Mouse (Mus musculus) liver, adult 2 months (tissue): ENCODE results near the gene Fzd9. TPM values are rescaled to one million over a fixed set of nuclear protein-coding genes. Genes with fewer than 3 reads are reported as not detected.

ENCODE experiments used
- DNase-seq: peaks from one replicate; pipeline ENCODE4 v3.0.0-alpha.2; 2011; ENCODE audit warnings: low read depth, low spot score; ENCODE audit errors: extremely low read depth
- H3K27ac ChIP-seq: fragments of 200-500 bp; replicated peaks from 2 replicates; pipeline ENCODE4 v1.5.1; 2012; ENCODE audit warnings: low read depth, mild to moderate bottlenecking, control low read depth, inconsistent platforms, low read length; ENCODE audit not compliant: insufficient read depth
- H3K27me3 ChIP-seq: fragments of 200-500 bp; 2 replicates; pipeline ENCODE4 v1.6.1; 2012; ENCODE audit warnings: mild to moderate bottlenecking, moderate library complexity, low read length, inconsistent platforms; ENCODE audit not compliant: control insufficient read depth, insufficient read depth
- H3K36me3 ChIP-seq: fragments of 200-500 bp; 2 replicates; pipeline ENCODE4 v1.6.1; 2012; ENCODE audit warnings: low read length, inconsistent platforms; ENCODE audit not compliant: control insufficient read depth, insufficient read depth
- H3K4me1 ChIP-seq: fragments of 200-500 bp; 2 replicates; pipeline ENCODE4 v1.6.1; 2011; ENCODE audit warnings: low read length; ENCODE audit not compliant: control insufficient read depth, insufficient read depth
- H3K4me3 ChIP-seq: fragments of 200-500 bp; 2 replicates; pipeline ENCODE4 v1.5.1; 2011; ENCODE audit warnings: low read depth, mild to moderate bottlenecking, control low read depth, low read length, moderate library complexity; ENCODE audit not compliant: insufficient read depth
- H3K79me2 ChIP-seq: fragments of 200-500 bp; 2 replicates; pipeline ENCODE4 v1.6.1; 2012; ENCODE audit warnings: inconsistent platforms, mild to moderate bottlenecking, low read length, moderate library complexity; ENCODE audit not compliant: control insufficient read depth, insufficient read depth
- H3K9ac ChIP-seq: fragments of 200-500 bp; 2 replicates; pipeline ENCODE4 v1.6.1; 2012; ENCODE audit warnings: low read depth, mild to moderate bottlenecking, control low read depth, inconsistent platforms, low read length
- CTCF ChIP-seq: fragments of 200-500 bp; IDR thresholded peaks from 2 replicates; pipeline ENCODE4 v1.5.1; 2011; ENCODE audit warnings: low read depth, low read length, control low read depth
- POLR2A ChIP-seq: fragments of 200-500 bp; IDR thresholded peaks from 2 replicates; pipeline ENCODE4 v1.6.1; 2011; ENCODE audit warnings: low read length, control low read depth; ENCODE audit not compliant: insufficient read depth; ENCODE audit errors: extremely low read depth
- WGBS: fragments of 180-500 bp; shearing (Covaris S2); methylation state at CpG from one replicate; pipeline ENCODE4 v1.1.7; 2018; 5-methylcytosine and 5-hydroxymethylcytosine counted together
- polyA plus RNA-seq: library from polyadenylated mRNA; depleted of rRNA; stranded (reverse); fragments of >200 nt; gene quantifications from 2 replicates; pipeline ENCODE4 v1.2.3, GENCODE M21; 2012; rRNA removed
- total RNA-seq: library from RNA; depleted of rRNA; stranded (reverse); fragments of >200 nt; gene quantifications from 2 replicates; pipeline ENCODE4 v1.2.3, GENCODE M21; 2014; rRNA removed

The Fzd9 gene
- total RNA-seq (not detected in 2 replicates), polyA plus RNA-seq (0.05 and 0.07 TPM in 2 replicates)

GRCm38 (mm10) chr5:135251079-135251454 lies at the start of gene Fzd9:
Gene Fzd9, minus strand, starts transcription at chr5:135251230.
- Histone ChIP-seq H3K4me3 (peak within 1 kb of the TSS; percentile 52; the same call in 1 of the 2 replicates), H3K79me2 (no peaks in the 10 kb centered on the region), H3K27ac (no peak within 1 kb of the TSS), H3K4me1 (peaks cover 5% of the 10 kb centered on the region; the same call in 1 of the 2 replicates), H3K36me3 (peaks cover under 1% of the 10 kb centered on the region; the same call in 1 of the 2 replicates), H3K27me3 (peaks cover 13% of the 10 kb centered on the region), H3K9ac (peak within 1 kb of the TSS; percentile 57)
- under 1% methylated on average over 47 of the region's 51 CpGs for WGBS
- TF ChIP-seq CTCF (no peak), POLR2A (no peak)
- DNase-seq, result peak; percentile 29

DNA sequence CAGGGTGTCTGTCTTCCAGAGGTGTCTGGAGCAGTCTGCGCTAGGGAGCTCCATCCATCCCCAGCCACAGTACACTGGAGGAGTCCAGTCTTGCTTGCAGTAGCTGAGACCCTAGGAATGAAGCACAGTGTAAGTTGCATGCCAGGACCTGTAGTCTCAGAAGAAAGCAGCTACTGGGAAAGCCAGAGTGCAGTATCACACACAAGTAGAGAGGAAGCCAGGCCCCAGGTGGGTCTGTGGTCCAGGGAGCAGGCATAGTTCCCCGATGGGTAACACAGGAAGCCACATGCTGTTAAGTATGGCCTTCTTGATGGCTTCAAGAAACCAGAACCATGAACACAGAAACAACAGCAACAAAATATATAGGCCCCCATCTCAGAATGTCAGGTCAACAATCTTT lies 41.0 kb upstream of the Fzd9 start:
- Histone ChIP-seq H3K9ac (no peak overlapping the region), H3K27ac (no peak overlapping the region), H3K4me1 (no peaks in the 10 kb centered on the region), H3K79me2 (no peaks in the 10 kb centered on the region), H3K36me3 (no peaks in the 10 kb centered on the region), H3K4me3 (no peak overlapping the region), H3K27me3 (no peaks in the 10 kb centered on the region)
- TF ChIP-seq CTCF (no peak), POLR2A (no peak)
- no peak for DNase-seq
- 92% methylated on average over 2 of the region's 2 CpGs for WGBS

GRCm38 (mm10) chr5:135291193-135291592 lies 40.2 kb upstream of the Fzd9 start:
- WGBS, result 83% methylated on average over 4 of the region's 4 CpGs
- DNase-seq, result no peak
- Histone ChIP-seq H3K36me3 (no peaks in the 10 kb centered on the region), H3K27me3 (no peaks in the 10 kb centered on the region), H3K4me3 (no peak overlapping the region), H3K79me2 (no peaks in the 10 kb centered on the region), H3K27ac (no peak overlapping the region), H3K4me1 (no peaks in the 10 kb centered on the region), H3K9ac (no peak overlapping the region)
- no peak for TF ChIP-seq POLR2A
- TF ChIP-seq CTCF, result no peak

DNA sequence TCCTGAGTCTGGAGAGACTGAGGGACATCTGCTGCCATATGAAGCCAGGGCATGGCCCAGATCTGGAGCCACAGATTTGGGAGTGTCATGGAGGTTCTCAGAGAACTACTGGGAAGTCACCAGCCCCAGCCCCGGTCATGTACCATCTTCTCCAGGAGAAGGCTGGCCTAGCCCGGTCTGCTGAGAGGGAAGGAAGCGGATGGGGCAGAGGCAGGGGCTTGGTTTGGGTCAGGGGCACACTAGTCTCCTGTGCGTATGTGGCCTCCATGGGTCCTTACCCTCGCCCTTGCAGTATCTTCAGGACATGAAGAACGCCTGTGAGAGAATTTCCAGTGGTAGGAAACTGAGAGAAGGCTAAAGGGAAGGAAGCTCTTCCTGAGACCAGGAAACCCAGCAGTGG lies 39.7 kb upstream of the Fzd9 start:
- Histone ChIP-seq H3K4me3 (no peak overlapping the region), H3K27me3 (no peaks in the 10 kb centered on the region), H3K36me3 (no peaks in the 10 kb centered on the region), H3K27ac (no peak overlapping the region), H3K9ac (no peak overlapping the region), H3K79me2 (no peaks in the 10 kb centered on the region), H3K4me1 (no peaks in the 10 kb centered on the region)
- TF ChIP-seq POLR2A (no peak), CTCF (no peak)
- WGBS, result 80% methylated on average over 6 of the region's 6 CpGs
- no peak for DNase-seq

GRCm38 (mm10) chr5:135286926-135287325 lies 35.9 kb upstream of the Fzd9 start:
- Histone ChIP-seq H3K79me2 (no peaks in the 10 kb centered on the region), H3K27me3 (no peaks in the 10 kb centered on the region), H3K4me1 (no peaks in the 10 kb centered on the region), H3K4me3 (no peak overlapping the region), H3K27ac (no peak overlapping the region), H3K9ac (no peak overlapping the region), H3K36me3 (no peaks in the 10 kb centered on the region)
- TF ChIP-seq CTCF, result no peak
- no peak for TF ChIP-seq POLR2A
- DNase-seq, result no peak
- 73% methylated on average over 5 of the region's 5 CpGs for WGBS

DNA sequence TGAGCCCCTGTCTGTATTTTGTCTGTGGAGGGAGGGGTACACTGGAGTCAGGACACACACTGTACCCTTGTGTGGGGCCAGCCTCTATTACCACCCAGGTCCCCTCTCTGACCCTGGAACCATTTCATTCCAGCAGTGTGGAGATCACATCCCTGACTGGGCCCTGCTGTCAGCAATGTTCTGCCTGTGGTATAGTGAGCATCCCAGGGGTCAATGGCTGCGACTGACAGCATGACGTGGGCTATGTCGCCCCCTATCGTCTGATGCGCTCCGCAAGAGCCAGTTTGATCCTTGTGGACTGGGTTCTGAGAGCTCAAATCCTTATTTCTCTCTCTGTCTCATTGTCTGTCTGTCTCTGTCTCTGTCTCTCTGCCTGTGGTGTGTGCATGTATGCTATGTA lies 35.2 kb upstream of the Fzd9 start:
- TF ChIP-seq CTCF (peak; percentile 95), POLR2A (no peak)

More for the DNA sequence above, 35.2 kb upstream of the Fzd9 start:
- Histone ChIP-seq H3K4me1 (no peaks in the 10 kb centered on the region), H3K9ac (no peak overlapping the region), H3K79me2 (no peaks in the 10 kb centered on the region), H3K4me3 (no peak overlapping the region), H3K27ac (no peak overlapping the region), H3K36me3 (no peaks in the 10 kb centered on the region), H3K27me3 (no peaks in the 10 kb centered on the region)
- DNase-seq, result peak; percentile 45
- WGBS, result 2% methylated on average over 6 of the region's 6 CpGs
